Mouse (Mus musculus) pancreas, adult 10 weeks (tissue): ENCODE measurements around the gene BC055324. TPM values are rescaled to one million over a fixed set of nuclear protein-coding genes. Genes with fewer than 3 reads are reported as not detected.

Experiments
- polyA plus RNA-seq: library from polyadenylated mRNA; stranded (reverse); fragments of 350-450 nt; fragmentation: Illumina TruSeq; extraction: RNeasy Lipid Tissue Mini Kit (QIAGEN cat#74804); gene quantifications from one replicate; pipeline ENCODE4 v1.2.3, GENCODE M21; 2015; ENCODE audit warnings: low read depth, low replicate concordance; ENCODE audit not compliant: insufficient read depth

The BC055324 gene
- 1.3 TPM for polyA plus RNA-seq

DNA sequence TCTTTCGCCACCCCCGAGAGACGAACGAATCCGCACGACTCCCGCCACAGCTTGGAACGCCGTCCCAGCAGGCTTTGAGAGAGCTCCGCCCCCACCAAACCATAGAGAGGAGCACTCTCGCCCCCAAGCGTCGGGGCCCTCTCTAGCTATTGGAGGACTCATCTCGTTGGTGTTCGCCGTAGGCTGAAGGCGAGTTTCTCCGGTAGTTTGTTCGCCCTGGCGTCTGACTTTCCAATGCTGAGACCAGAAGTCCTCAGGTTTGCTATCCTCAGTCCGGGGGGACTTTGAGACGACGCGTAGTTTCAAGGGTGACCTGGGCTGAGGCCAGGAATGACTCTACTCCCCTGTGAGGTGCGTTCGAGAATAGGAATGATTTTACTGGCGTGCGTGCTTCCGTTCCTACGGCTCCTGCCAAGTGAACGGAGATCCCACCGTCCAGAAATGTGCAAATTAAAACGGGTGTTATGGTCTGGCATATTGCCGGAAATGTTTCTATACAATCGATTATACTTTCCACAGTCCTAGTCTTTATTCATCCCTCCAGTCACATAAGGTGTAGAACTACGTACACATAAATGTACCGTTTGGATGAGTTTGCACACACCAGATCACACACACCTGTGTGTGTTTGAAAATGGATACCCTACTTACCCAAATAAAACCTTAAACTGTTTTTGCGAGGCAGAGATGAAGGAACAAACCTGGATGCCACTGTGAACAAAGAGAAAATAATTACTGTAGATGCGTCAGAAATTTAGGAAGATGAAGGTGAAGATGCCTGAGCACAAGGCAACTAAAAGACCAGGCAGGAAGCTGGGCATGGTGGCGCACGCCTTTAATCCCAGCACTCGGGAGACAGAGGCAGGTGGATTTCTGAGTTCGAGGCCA lies at the start of gene BC055324, which contains the start of gene Mettl18:
TSS of gene BC055324 (minus strand) at position 76 of the 888 bp plus-strand sequence.
TSS of gene Mettl18 (plus strand) at position 169 of the 888 bp plus-strand sequence.

DNA sequence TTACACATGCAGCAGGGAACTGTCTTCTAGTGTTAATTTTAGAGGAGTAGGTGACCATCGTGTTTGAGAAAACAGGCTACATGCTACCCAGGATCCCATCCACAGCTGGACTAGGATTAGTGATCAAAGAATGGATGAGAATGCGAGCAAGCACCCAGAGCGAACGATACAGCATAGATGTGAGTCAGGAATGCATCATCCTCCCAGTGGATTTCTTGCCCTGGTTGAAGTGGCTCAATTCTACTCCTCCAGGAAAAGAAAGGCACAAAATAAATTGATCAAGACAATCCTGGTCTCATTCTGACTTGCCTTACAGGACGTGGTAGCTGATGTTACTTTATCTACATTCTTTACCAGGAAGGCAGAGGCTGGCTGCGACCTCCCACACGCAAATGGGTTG lies 65.8 kb downstream of the BC055324 start, which contains the start of gene Scyl3:
TSS of gene Scyl3 (plus strand) at position 255 of the 400 bp plus-strand sequence.

Other genes starting within 250 kb of the BC055324 start
- gene Kifap3, start 215.2 kb downstream of the BC055324 start, polyA plus RNA-seq, result 3.4 TPM
- 6.8 TPM for gene Scyl3, start 65.7 kb downstream of the BC055324 start, polyA plus RNA-seq
- gene Mettl18, start 93 bp upstream of the BC055324 start, polyA plus RNA-seq, result 2.6 TPM
- not detected for gene Sele, start 53.4 kb upstream of the BC055324 start, polyA plus RNA-seq
- gene Sell, start 67.2 kb upstream of the BC055324 start, polyA plus RNA-seq, result 0.74 TPM
- gene Selp, start 120.5 kb upstream of the BC055324 start, polyA plus RNA-seq, result 4.1 TPM
- 0.35 TPM for gene F5, start 157.0 kb upstream of the BC055324 start, polyA plus RNA-seq